Mouse (Mus musculus): Measurements from ENCODE around the gene Tmem184c.

DNA sequence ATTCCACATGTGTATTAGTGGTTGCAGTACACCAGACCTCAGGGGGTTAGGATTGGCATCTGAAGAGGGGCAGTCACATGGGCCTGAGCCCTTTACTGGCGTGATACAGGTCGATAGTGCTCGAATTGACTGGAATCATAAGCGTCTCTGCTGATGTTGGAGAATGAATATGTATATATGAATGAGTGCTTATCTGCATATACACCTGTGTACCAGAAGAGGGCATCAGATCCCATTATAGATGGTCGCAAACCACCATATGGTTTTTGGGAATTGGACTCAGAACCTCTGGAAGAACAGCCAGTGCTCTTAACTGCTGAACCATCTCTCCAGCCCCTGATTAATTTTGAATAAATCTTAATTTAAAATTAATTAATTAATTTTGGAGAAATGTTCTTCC is 36.3 kb downstream of the Tmem184c start:
- TF ChIP-seq ETS1 (conservative IDR thresholded peaks at IDR 0.05; ENCODE audit: low read depth, low read length) (no peak), CTCF (conservative IDR thresholded peaks at IDR 0.05 in 1 of 2, IDR thresholded peaks at IDR 0.05 in 1 of 2; ENCODE audit: low read depth in 2 of 2, low read length in 2 of 2) (peak in 1 of 2 experiments; percentile 40; a peak in 2 of 4 replicates), MAFK (IDR thresholded peaks at IDR 0.05; ENCODE audit: insufficient replicate concordance, low read length) (no peak), EP300 (IDR thresholded peaks at IDR 0.05; ENCODE audit: low read length) (no peak)

Measured in CH12.LX (cell line).